Mouse (Mus musculus): ENCODE measurements around the gene Smgc. TPM values are rescaled to one million over a fixed set of nuclear protein-coding genes. Genes with fewer than 3 reads are reported as not detected.
"Not testable (repeated sequence)": the region's sequence is repeated elsewhere in the genome, so short reads cannot be mapped to it uniquely, and the experiment has no call there.

Gene Smgc
- polyA plus RNA-seq, 1 experiment, result not detected

- Histone ChIP-seq H3K79me2 (ENCODE audit: control insufficient read depth, insufficient read depth) (no peaks in the 10 kb centered on the region), H3K36me3 (ENCODE audit: control insufficient read depth, insufficient read depth) (no peaks in the 10 kb centered on the region), H3K4me3 (no peak overlapping the region), H3ac (ENCODE audit: control insufficient read depth, insufficient read length) (no peak overlapping the region), H3K4me2 (ENCODE audit: low read depth) (no peak overlapping the region), H3K27me3 (ENCODE audit: control insufficient read depth, insufficient read depth, insufficient read length) (no peaks in the 10 kb centered on the region)
- TF ChIP-seq MYOG (IDR thresholded peaks at IDR 0.05; ENCODE audit: control insufficient read depth in 1 of 3, insufficient read depth in 1 of 3, insufficient read length in 2 of 3, low read depth in 2 of 3), result no peak
- TF ChIP-seq POLR2AphosphoS2 (IDR thresholded peaks at IDR 0.05; ENCODE audit: insufficient read length, low read depth), result no peak
- TF ChIP-seq CEBPB (IDR thresholded peaks at IDR 0.05; ENCODE audit: insufficient read depth, poor library complexity, severe bottlenecking), result no peak
- TF ChIP-seq E2F4 (IDR thresholded peaks at IDR 0.05; ENCODE audit: insufficient read depth), result no peak
- TF ChIP-seq USF1 (IDR thresholded peaks at IDR 0.05; ENCODE audit: low read depth), result no peak
- TF ChIP-seq MAX (IDR thresholded peaks at IDR 0.05; ENCODE audit: low read depth), result no peak
- TF ChIP-seq MYOD1 (IDR thresholded peaks at IDR 0.05; ENCODE audit: control insufficient read depth in 1 of 3, insufficient read length in 2 of 3, low read depth in 2 of 3), result no peak
- TF ChIP-seq REST (IDR thresholded peaks at IDR 0.05; ENCODE audit: insufficient read depth, insufficient read length), result no peak
- TF ChIP-seq SRF (IDR thresholded peaks at IDR 0.05; ENCODE audit: control insufficient read depth, insufficient read length, low read depth), result no peak
- TF ChIP-seq TCF12 (IDR thresholded peaks at IDR 0.05; ENCODE audit: insufficient read depth, poor library complexity, severe bottlenecking), result no peak
- no peak for TF ChIP-seq POLR2A (IDR thresholded peaks at IDR 0.05; ENCODE audit: insufficient read length, low read depth)
- TF ChIP-seq TCF3 (IDR thresholded peaks at IDR 0.05; ENCODE audit: insufficient read length, low read depth), result no peak
Observed at GRCm38 (mm10) chr15:91900245-91900644, 62.2 kb downstream of the Smgc start.

GRCm38 (mm10) chr15:91907046-91907445 is 69.0 kb downstream of the Smgc start:
- not testable (repeated sequence) for H3K36me3 ChIP-seq (ENCODE audit: control insufficient read depth, insufficient read depth); H3K27me3 ChIP-seq (ENCODE audit: control insufficient read depth, insufficient read depth, insufficient read length); H3K79me2 ChIP-seq (ENCODE audit: control insufficient read depth, insufficient read depth)

More at GRCm38 (mm10) chr15:91907046-91907445, 69.0 kb downstream of the Smgc start:
- not testable (repeated sequence) for H3K4me2 ChIP-seq (ENCODE audit: low read depth); H3K4me3 ChIP-seq; H3ac ChIP-seq (ENCODE audit: control insufficient read depth, insufficient read length)

Other genes with a start within 250 kb of the Smgc start
- gene Lrrk2, start 165.1 kb upstream of the Smgc start, polyA plus RNA-seq (2012; fragmentation: generic; extraction: Trizol), result 9.2 TPM
- 0.01 TPM for gene Cntn1, start 212.9 kb downstream of the Smgc start, polyA plus RNA-seq (2012; fragmentation: generic; extraction: Trizol)

All from myocyte (in vitro differentiated cells).